Mouse (Mus musculus): ENCODE data around the gene Ckm. TPM values are rescaled to one million over a fixed set of nuclear protein-coding genes. Genes with fewer than 3 reads are reported as not detected.
A peak's percentile ranks its signal among the peaks of the same experiment; 100 is the strongest.

Ckm gene
- polyA plus RNA-seq, 1 experiment from 2014 or later: 3.8 TPM

GRCm38 (mm10) chr7:19458591-19459111, 54.1 kb downstream of the Ckm start, which contains the start of gene Mark4:
TSS of gene Mark4 (minus strand) at chr7:19458821.
- Histone ChIP-seq H3K4me1 (ENCODE audit: control insufficient read depth, insufficient read depth, low read length) (peaks cover 16% of the 10 kb centered on the region), H3K27ac (replicated peaks; ENCODE audit: low read depth, low read length) (peak within 1 kb of the TSS; percentile 72; the same call in 1 of the 2 replicates), H3K9ac (ENCODE audit: low read length) (peak within 1 kb of the TSS; percentile 82), H3K4me3 (ENCODE audit: low read depth, low read length) (peak within 1 kb of the TSS; percentile 96), H3K36me3 (ENCODE audit: control insufficient read depth, insufficient read depth, low read length) (peaks cover 2% of the 10 kb centered on the region; the same call in 1 of the 2 replicates), H3K9me3 (ENCODE audit: control insufficient read depth, low read length) (no peaks in the 10 kb centered on the region), H3K27me3 (ENCODE audit: control insufficient read depth, insufficient read depth, low read length) (no peaks in the 10 kb centered on the region), H3K4me2 (ENCODE audit: low read depth, severe bottlenecking) (peak within 1 kb of the TSS; percentile 97)
- peak; percentile 91 for DNase-seq (ENCODE audit: low spot score)
- under 1% methylated on average over 33 of the region's 42 CpGs for WGBS
- ATAC-seq (ENCODE audit: insufficient number of reproducible peaks, low FRiP score, low TSS enrichment, low read depth): peak; percentile 76

GRCm38 (mm10) chr7:19459144-19459870, 54.7 kb downstream of the Ckm start:
- ATAC-seq (ENCODE audit: insufficient number of reproducible peaks, low FRiP score, low TSS enrichment, low read depth) (no peak), DNase-seq (ENCODE audit: low spot score) (no peak)
- peak overlapping the region; percentile 82 for H3K9ac ChIP-seq (ENCODE audit: low read length)
- H3K4me2 ChIP-seq (ENCODE audit: low read depth, severe bottlenecking): peak overlapping the region; percentile 97
- H3K36me3 ChIP-seq (ENCODE audit: control insufficient read depth, insufficient read depth, low read length): peaks cover 2% of the 10 kb centered on the region; the same call in 1 of the 2 replicates
- H3K27me3 ChIP-seq (ENCODE audit: control insufficient read depth, insufficient read depth, low read length): no peaks in the 10 kb centered on the region
- H3K4me1 ChIP-seq (ENCODE audit: control insufficient read depth, insufficient read depth, low read length): peaks cover 17% of the 10 kb centered on the region
- no peaks in the 10 kb centered on the region for H3K9me3 ChIP-seq (ENCODE audit: control insufficient read depth, low read length)
- no peak overlapping the region; the same call in 1 of the 2 replicates for H3K27ac ChIP-seq (replicated peaks; ENCODE audit: low read depth, low read length)
- H3K4me3 ChIP-seq (ENCODE audit: low read depth, low read length): peak overlapping the region; percentile 96
- WGBS: 20% methylated on average over 6 of the region's 6 CpGs

GRCm38 (mm10) chr7:19460500-19460899, 55.9 kb downstream of the Ckm start:
- DNase-seq (ENCODE audit: low spot score): no peak
- no peaks in the 10 kb centered on the region for H3K9me3 ChIP-seq (ENCODE audit: control insufficient read depth, low read length)
- H3K27me3 ChIP-seq (ENCODE audit: control insufficient read depth, insufficient read depth, low read length): no peaks in the 10 kb centered on the region
- no peak overlapping the region for H3K27ac ChIP-seq (replicated peaks; ENCODE audit: low read depth, low read length)
- 78% methylated on average over 1 of the region's 1 CpGs for WGBS
- ATAC-seq (ENCODE audit: insufficient number of reproducible peaks, low FRiP score, low TSS enrichment, low read depth): no peak
- H3K9ac ChIP-seq (ENCODE audit: low read length): no peak overlapping the region
- H3K4me2 ChIP-seq (ENCODE audit: low read depth, severe bottlenecking): no peak overlapping the region
- H3K4me1 ChIP-seq (ENCODE audit: control insufficient read depth, insufficient read depth, low read length): peaks cover 27% of the 10 kb centered on the region
- H3K36me3 ChIP-seq (ENCODE audit: control insufficient read depth, insufficient read depth, low read length): peaks cover 2% of the 10 kb centered on the region; the same call in 1 of the 2 replicates
- no peak overlapping the region for H3K4me3 ChIP-seq (ENCODE audit: low read depth, low read length)

- Histone ChIP-seq H3K9me3 (ENCODE audit: control insufficient read depth, low read length) (no peaks in the 10 kb centered on the region), H3K27ac (replicated peaks; ENCODE audit: low read depth, low read length) (no peak overlapping the region), H3K36me3 (ENCODE audit: control insufficient read depth, insufficient read depth, low read length) (no peaks in the 10 kb centered on the region), H3K4me1 (ENCODE audit: control insufficient read depth, insufficient read depth, low read length) (peaks cover 27% of the 10 kb centered on the region), H3K4me2 (ENCODE audit: low read depth, severe bottlenecking) (no peak overlapping the region), H3K27me3 (ENCODE audit: control insufficient read depth, insufficient read depth, low read length) (no peaks in the 10 kb centered on the region), H3K9ac (ENCODE audit: low read length) (no peak overlapping the region), H3K4me3 (ENCODE audit: low read depth, low read length) (no peak overlapping the region; the same call in 1 of the 2 replicates)
- peak; percentile 92 for DNase-seq (ENCODE audit: low spot score)
- no peak for ATAC-seq (ENCODE audit: insufficient number of reproducible peaks, low FRiP score, low TSS enrichment, low read depth)
- WGBS: 11% methylated on average over 6 of the region's 6 CpGs
Observed at GRCm38 (mm10) chr7:19461488-19461887, 56.9 kb downstream of the Ckm start.

GRCm38 (mm10) chr7:19462443-19462842, 57.9 kb downstream of the Ckm start:
- DNase-seq (ENCODE audit: low spot score) (no peak), ATAC-seq (ENCODE audit: insufficient number of reproducible peaks, low FRiP score, low TSS enrichment, low read depth) (no peak)
- no peak overlapping the region for H3K27ac ChIP-seq (replicated peaks; ENCODE audit: low read depth, low read length)
- H3K27me3 ChIP-seq (ENCODE audit: control insufficient read depth, insufficient read depth, low read length): 0 out of 2 replicates have a peak, but pooled peaks cover 2% of the 10 kb centered on the region
- H3K36me3 ChIP-seq (ENCODE audit: control insufficient read depth, insufficient read depth, low read length): no peaks in the 10 kb centered on the region
- H3K4me3 ChIP-seq (ENCODE audit: low read depth, low read length): no peak overlapping the region
- 66% methylated on average over 4 of the region's 4 CpGs for WGBS
- H3K9me3 ChIP-seq (ENCODE audit: control insufficient read depth, low read length): no peaks in the 10 kb centered on the region
- no peak overlapping the region for H3K4me2 ChIP-seq (ENCODE audit: low read depth, severe bottlenecking)
- peaks cover 22% of the 10 kb centered on the region for H3K4me1 ChIP-seq (ENCODE audit: control insufficient read depth, insufficient read depth, low read length)
- no peak overlapping the region for H3K9ac ChIP-seq (ENCODE audit: low read length)

GRCm38 (mm10) chr7:19462884-19463381, 58.4 kb downstream of the Ckm start, which contains the start of gene Exoc3l2:
TSS of gene Exoc3l2 (plus strand) at chr7:19463331.
- ATAC-seq (ENCODE audit: insufficient number of reproducible peaks, low FRiP score, low TSS enrichment, low read depth) (no peak), DNase-seq (ENCODE audit: low spot score) (no peak)
- 16% methylated on average over 6 of the region's 6 CpGs for WGBS
- peak within 1 kb of the TSS; percentile 7; the same call in 1 of the 2 replicates for H3K4me2 ChIP-seq (ENCODE audit: low read depth, severe bottlenecking)
- no peak within 1 kb of the TSS for H3K4me3 ChIP-seq (ENCODE audit: low read depth, low read length)
- 0 out of 2 replicates have a peak, but pooled peaks cover 2% of the 10 kb centered on the region for H3K27me3 ChIP-seq (ENCODE audit: control insufficient read depth, insufficient read depth, low read length)
- H3K9me3 ChIP-seq (ENCODE audit: control insufficient read depth, low read length): no peaks in the 10 kb centered on the region
- no peak within 1 kb of the TSS for H3K9ac ChIP-seq (ENCODE audit: low read length)
- 0 out of 2 replicates have a peak within 1 kb of the TSS, but pooled peaks have one; percentile 4 for H3K27ac ChIP-seq (replicated peaks; ENCODE audit: low read depth, low read length)
- peaks cover 19% of the 10 kb centered on the region for H3K4me1 ChIP-seq (ENCODE audit: control insufficient read depth, insufficient read depth, low read length)
- H3K36me3 ChIP-seq (ENCODE audit: control insufficient read depth, insufficient read depth, low read length): no peaks in the 10 kb centered on the region

GRCm38 (mm10) chr7:19464367-19465307, 60.1 kb downstream of the Ckm start:
- H3K4me2 ChIP-seq (ENCODE audit: low read depth, severe bottlenecking): peak overlapping the region; percentile 39
- H3K9ac ChIP-seq (ENCODE audit: low read length): peak overlapping the region; percentile 50; the same call in 1 of the 2 replicates
- peaks cover 9% of the 10 kb centered on the region for H3K27me3 ChIP-seq (ENCODE audit: control insufficient read depth, insufficient read depth, low read length)
- H3K9me3 ChIP-seq (ENCODE audit: control insufficient read depth, low read length): no peaks in the 10 kb centered on the region
- DNase-seq (ENCODE audit: low spot score) (peak; percentile 74), ATAC-seq (ENCODE audit: insufficient number of reproducible peaks, low FRiP score, low TSS enrichment, low read depth) (peak; percentile 72; the same call in 1 of the 2 replicates)
- peak overlapping the region; percentile 11; the same call in 1 of the 2 replicates for H3K4me3 ChIP-seq (ENCODE audit: low read depth, low read length)
- H3K36me3 ChIP-seq (ENCODE audit: control insufficient read depth, insufficient read depth, low read length): no peaks in the 10 kb centered on the region
- 4% methylated on average over 22 of the region's 22 CpGs for WGBS
- H3K27ac ChIP-seq (replicated peaks; ENCODE audit: low read depth, low read length): peak overlapping the region; percentile 56
- H3K4me1 ChIP-seq (ENCODE audit: control insufficient read depth, insufficient read depth, low read length): peaks cover 21% of the 10 kb centered on the region

Measured in limb, embryonic 11.5 days (tissue).